21 mouse cellular contexts compared by ENCODE assay signal in the genomic region with DNA sequence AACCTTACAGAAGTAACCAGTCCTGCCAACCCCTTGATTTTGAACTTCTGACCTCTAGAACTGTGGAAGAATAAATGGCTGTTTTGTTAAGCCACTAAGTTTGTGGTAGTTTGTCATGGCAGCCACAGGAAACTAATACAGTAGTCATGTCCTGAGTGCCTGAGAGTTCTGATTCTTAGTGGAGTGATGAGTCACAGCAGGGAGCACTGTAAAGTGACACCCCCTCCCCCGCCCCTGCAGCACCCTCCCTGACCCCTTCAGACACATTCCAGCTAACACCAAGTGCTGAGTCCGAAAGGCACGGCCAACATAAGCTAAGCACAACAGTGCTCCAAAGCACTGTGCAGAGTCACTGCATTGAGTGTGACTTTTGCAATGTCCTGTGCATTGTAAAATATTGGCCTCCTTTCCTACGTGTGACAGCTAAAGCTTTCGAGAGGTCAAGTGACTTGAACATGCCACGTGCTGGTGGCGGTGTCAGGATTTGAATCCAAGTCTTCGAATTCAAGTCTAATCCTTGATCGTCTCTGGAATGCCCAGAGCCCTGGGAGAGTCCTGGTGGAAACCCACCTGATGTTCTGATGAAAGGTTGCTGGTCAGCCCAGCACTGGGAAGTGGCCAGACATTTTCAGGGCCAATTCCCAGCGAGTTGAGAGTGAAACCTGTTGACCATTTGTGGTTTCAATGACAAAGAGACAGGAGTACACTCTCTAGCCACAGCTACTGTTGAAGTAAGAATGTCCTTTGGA. TPM values are rescaled to one million over a fixed set of nuclear protein-coding genes. Genes with fewer than 3 reads are reported as not detected.
A peak's percentile ranks its signal among the peaks of the same experiment; 100 is the strongest.
DNase-seq lines count a peak whose midpoint lies in the region; ATAC-seq and TF ChIP-seq lines count a peak whose summit lies in the region.
"Had no signal": no experiment of that assay in that cellular context is flagged by ENCODE, and none has a peak within 500 bp of the region (broad histone marks: within the 10 kb centered on the region; RNA-seq: fewer than 3 reads in every experiment).

No protein-coding gene starts in this region.

- H3K27ac ChIP-seq in heart, embryonic 12.5 days (ENCODE audit: poor library complexity, severe bottlenecking) = no peak overlapping the region
- H3K27ac ChIP-seq in lung, embryonic 14.5 days (ENCODE audit: low read depth) = no peak overlapping the region
- H3K27ac ChIP-seq: embryonic facial prominence, embryonic 13.5 days; forebrain, embryonic 10.5 days; limb, embryonic 12.5 days; liver, embryonic 14.5 days; neural tube, embryonic 15.5 days had no signal

- H3K79me2 ChIP-seq in myocyte (ENCODE audit: control insufficient read depth, insufficient read depth) = no peaks in the 10 kb centered on the region

- H3K27me3 ChIP-seq in heart, embryonic 12.5 days (replicated peaks) = no peaks in the 10 kb centered on the region
- H3K27me3 ChIP-seq in lung, embryonic 14.5 days (ENCODE audit: insufficient read depth, low read length) = no peaks in the 10 kb centered on the region
- H3K27me3 ChIP-seq in myocyte (ENCODE audit: control insufficient read depth, insufficient read depth, insufficient read length) = no peaks in the 10 kb centered on the region
- H3K27me3 ChIP-seq: embryonic facial prominence, embryonic 13.5 days; neural tube, embryonic 15.5 days had no signal

- no peak overlapping the region for H3K4me2 ChIP-seq in heart, embryonic 12.5 days
- no peak overlapping the region for H3K4me2 ChIP-seq in lung, embryonic 14.5 days
- H3K4me2 ChIP-seq in myocyte (ENCODE audit: low read depth) = peak overlapping the region; percentile 24
- H3K4me2 ChIP-seq: embryonic facial prominence, embryonic 13.5 days; limb, embryonic 12.5 days; midbrain, embryonic 11.5 days; neural tube, embryonic 15.5 days had no signal

- no peak for DNase-seq in heart, postnatal 36 days
- DNase-seq in lung, embryonic 14.5 days = peak; percentile 32
- DNase-seq in lung, adult 18-20 months = no peak
- peak; percentile 25 for DNase-seq in ES-CJ7 (ENCODE audit: low read depth, low spot score)
- no peak for DNase-seq in right cerebral cortex, postnatal 14 days
- DNase-seq: cerebellum, adult 11-12 months; cerebellum, postnatal 36 days; kidney, adult 11 months; kidney, postnatal 36 days; lung, postnatal 4 days; right cerebral cortex, postnatal 4 days had no signal

- no peaks in the 10 kb centered on the region for H3K9me3 ChIP-seq in heart, embryonic 12.5 days (replicated peaks)
- no peaks in the 10 kb centered on the region for H3K9me3 ChIP-seq in lung, embryonic 14.5 days (ENCODE audit: low read depth, low read length)
- H3K9me3 ChIP-seq: embryonic facial prominence, embryonic 13.5 days; forebrain, embryonic 10.5 days; limb, embryonic 12.5 days; neural tube, embryonic 15.5 days had no signal

- no peak overlapping the region for H3K4me3 ChIP-seq in heart, embryonic 12.5 days
- no peak overlapping the region for H3K4me3 ChIP-seq in lung, embryonic 14.5 days (ENCODE audit: low read depth, low read length)
- no peak overlapping the region for H3K4me3 ChIP-seq in myocyte
- H3K4me3 ChIP-seq: embryonic facial prominence, embryonic 13.5 days; forebrain, embryonic 10.5 days; limb, embryonic 12.5 days; neural tube, embryonic 15.5 days had no signal

- intact Hi-C loops in heart, postnatal 36 days (cut with DNase I) = no loop called here

- H3K4me1 ChIP-seq in heart, embryonic 12.5 days (replicated peaks) = peaks cover 80% of the 10 kb centered on the region
- peaks cover 41% of the 10 kb centered on the region for H3K4me1 ChIP-seq in lung, embryonic 14.5 days (ENCODE audit: insufficient read depth)

- TF ChIP-seq POLR2A in myocyte (IDR thresholded peaks at IDR 0.05; ENCODE audit: insufficient read length, low read depth) = no peak

- 0 out of 2 replicates have a peak, but pooled peaks have one; percentile 30 for ATAC-seq in heart, embryonic 12.5 days (ENCODE audit: insufficient number of reproducible peaks, low FRiP score)
- no peak for ATAC-seq in lung, embryonic 14.5 days (ENCODE audit: insufficient read depth)
- ATAC-seq: CD4-positive, CD25-positive, alpha-beta regulatory T cell, adult 4 months; hindbrain, embryonic 16.5 days had no signal

- no peak overlapping the region for H3K9ac ChIP-seq in heart, embryonic 12.5 days
- no peak overlapping the region for H3K9ac ChIP-seq in lung, embryonic 14.5 days
- H3K9ac ChIP-seq: embryonic facial prominence, embryonic 13.5 days; limb, embryonic 12.5 days; liver, embryonic 14.5 days; neural tube, embryonic 15.5 days had no signal

- TF ChIP-seq CTCF in lung, embryonic 14.5 days (IDR thresholded peaks at IDR 0.05; ENCODE audit: low read depth) = no peak

- H3ac ChIP-seq in myocyte (ENCODE audit: control insufficient read depth, insufficient read length) = no peak overlapping the region

- WGBS in heart, embryonic 12.5 days = 70% methylated on average over 10 of the region's 10 CpGs
- WGBS in lung, embryonic 14.5 days = 61% methylated on average over 10 of the region's 10 CpGs

- no peaks in the 10 kb centered on the region for H3K36me3 ChIP-seq in heart, embryonic 12.5 days
- no peaks in the 10 kb centered on the region for H3K36me3 ChIP-seq in lung, embryonic 14.5 days (ENCODE audit: insufficient read depth)
- no peaks in the 10 kb centered on the region for H3K36me3 ChIP-seq in myocyte (ENCODE audit: control insufficient read depth, insufficient read depth)
- H3K36me3 ChIP-seq: embryonic facial prominence, embryonic 13.5 days; forebrain, embryonic 10.5 days; limb, embryonic 12.5 days; neural tube, embryonic 15.5 days had no signal

TF ChIP-seq in myocyte, 11 proteins besides CTCF, POLR2A, EP300 and RAD21:
- TF ChIP-seq CEBPB (IDR thresholded peaks at IDR 0.05; ENCODE audit: insufficient read depth, poor library complexity, severe bottlenecking) = no peak
- no peak for TF ChIP-seq MYOG (IDR thresholded peaks at IDR 0.05; ENCODE audit: control insufficient read depth in 1 of 3, insufficient read depth in 1 of 3, insufficient read length in 2 of 3, low read depth in 2 of 3)
- no peak for TF ChIP-seq REST (IDR thresholded peaks at IDR 0.05; ENCODE audit: insufficient read depth, insufficient read length)
- peak in 1 of 3 experiments; percentile 48 for TF ChIP-seq MYOD1 (IDR thresholded peaks at IDR 0.05; ENCODE audit: control insufficient read depth in 1 of 3, insufficient read length in 2 of 3, low read depth in 2 of 3)

RNA-seq across cellular contexts. Expression of gene Ube2t, which starts 54.7 kb away (rescaled TPM):
- polyA plus RNA-seq in heart, embryonic 12.5 days (2016; fragmentation: Nextera tagmentation; extraction: Ambion mirVana) = 46.6 and 48.7 TPM in 2 replicates
- 1 to 10 TPM; 7.2 to 7.3 TPM for total RNA-seq in heart, postnatal 36 days (2021)
- polyA plus RNA-seq in lung, embryonic 14.5 days (2014; fragmentation: Nextera tagmentation; extraction: Ambion mirVana) = 32.6 and 36.4 TPM in 2 replicates
- polyA plus RNA-seq in myocyte (2012; fragmentation: generic; extraction: Trizol) = 4.0 TPM

Comparison
In these comparisons a context has a peak if more than half of its experiments do, and no peak if none do; other contexts are left out.
1. DNase-seq: peak in lung, embryonic 14.5 days (single experiment) and ES-CJ7 (single experiment); none in heart, postnatal 36 days (0 of 2), lung, adult 18-20 months (0 of 2) and right cerebral cortex, postnatal 14 days (single experiment).